Mouse (Mus musculus) neural tube, embryonic 10.5 days (tissue): Measurements from ENCODE around the gene Aak1.
A peak's percentile ranks its signal among the peaks of the same experiment; 100 is the strongest.

ENCODE experiments used
- DNase-seq: peaks from one replicate; pipeline ENCODE4 v3.0.0-alpha.2; 2017; ENCODE audit warnings: low spot score; ENCODE audit errors: extremely low spot score

Gene Aak1

DNA sequence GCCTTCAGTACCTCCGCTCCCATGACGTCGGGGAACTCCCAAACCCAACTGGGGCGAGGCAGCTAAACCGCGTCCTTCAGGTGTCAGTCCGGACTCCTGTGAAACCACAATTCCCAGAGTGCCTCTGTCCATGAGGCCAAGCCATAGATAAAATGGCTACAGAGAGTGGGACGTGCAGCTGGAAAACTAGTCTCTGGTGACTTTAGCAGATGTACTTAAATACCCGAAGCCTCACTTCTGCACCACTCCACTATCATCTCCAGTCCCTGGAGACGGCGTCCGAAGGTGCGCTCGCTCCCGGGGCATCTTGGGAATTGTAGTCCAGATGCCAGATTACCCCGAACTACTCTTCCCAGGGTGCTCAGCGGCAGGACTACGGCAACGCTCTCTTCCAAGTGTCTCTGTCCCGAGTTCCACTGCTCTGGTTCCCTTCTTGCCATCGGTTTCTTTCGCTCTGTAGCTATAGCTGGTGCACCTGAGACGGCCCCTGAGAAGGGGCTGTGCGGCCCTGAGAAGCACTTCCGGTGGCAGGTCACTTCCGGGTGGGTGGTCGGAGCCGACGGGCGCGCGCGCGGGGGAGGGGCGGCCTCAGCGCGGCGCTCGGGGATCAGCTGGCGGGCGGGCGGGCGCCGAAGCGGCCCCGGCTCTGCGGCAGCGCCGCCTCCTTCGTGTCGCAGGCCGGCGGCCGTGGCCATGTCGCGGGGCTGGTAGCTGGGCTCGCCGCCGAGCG lies at the start of gene Aak1:
Aak1 (plus strand) TSS at position 603 of the 730 bp plus-strand sequence.
- peak; percentile 96 for DNase-seq

- DNase-seq: no peak
These were observed 48.9 kb upstream of the Aak1 start for GRCm38 (mm10) chr6:86800467-86800866.

DNA sequence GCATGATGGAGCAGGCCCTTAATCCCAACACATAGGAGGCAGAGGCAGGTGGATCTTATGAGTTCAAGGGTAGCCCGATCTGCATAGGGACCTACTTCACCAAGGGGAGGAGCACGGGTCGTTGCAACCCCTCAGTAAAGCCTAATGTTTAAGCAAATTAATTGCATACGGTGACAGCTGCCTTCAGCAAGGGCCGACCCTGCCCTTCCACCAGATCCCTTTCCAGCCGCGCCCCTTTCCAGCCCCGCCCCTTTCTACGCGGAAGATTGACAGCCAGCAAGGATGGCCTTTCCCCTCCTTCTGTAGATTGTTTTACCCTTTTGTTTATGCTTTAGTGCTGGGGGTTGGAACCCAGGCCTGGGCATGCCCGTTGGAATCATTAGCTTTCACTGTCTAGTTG lies 47.9 kb upstream of the Aak1 start:
- no peak for DNase-seq

- no peak for DNase-seq
These were observed 44.7 kb upstream of the Aak1 start for GRCm38 (mm10) chr6:86804646-86805045.

DNA sequence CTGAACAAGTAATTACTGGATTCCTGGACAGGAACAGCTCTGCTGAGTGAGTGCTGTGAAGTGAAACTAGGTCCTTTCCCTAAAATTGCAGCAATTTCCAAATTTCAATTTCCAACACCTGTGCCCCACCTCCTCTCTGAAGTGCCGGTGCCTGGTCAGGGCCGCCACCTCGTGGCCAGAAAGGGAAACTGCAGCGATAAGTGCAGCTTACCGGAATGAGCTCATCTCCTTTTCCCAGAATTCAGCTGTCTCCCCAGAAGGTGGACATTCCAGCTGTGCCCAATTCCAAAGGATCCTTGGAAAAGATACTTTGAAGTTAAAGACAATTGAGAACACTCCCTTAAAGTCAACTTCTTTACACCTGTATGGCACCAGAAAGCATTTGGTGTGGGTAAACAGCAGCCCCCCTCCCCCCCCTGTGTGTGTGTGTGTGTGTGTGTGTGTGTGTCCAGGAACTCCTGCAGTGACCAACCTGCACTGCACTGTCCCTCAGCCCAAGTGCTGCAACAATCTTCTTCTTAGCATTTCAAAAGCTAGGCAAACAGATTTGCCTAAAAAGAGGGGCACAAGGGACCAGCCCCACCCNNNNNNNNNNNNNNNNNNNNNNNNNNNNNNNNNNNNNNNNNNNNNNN lies 42.7 kb upstream of the Aak1 start:
- DNase-seq: peak; percentile 69

DNA sequence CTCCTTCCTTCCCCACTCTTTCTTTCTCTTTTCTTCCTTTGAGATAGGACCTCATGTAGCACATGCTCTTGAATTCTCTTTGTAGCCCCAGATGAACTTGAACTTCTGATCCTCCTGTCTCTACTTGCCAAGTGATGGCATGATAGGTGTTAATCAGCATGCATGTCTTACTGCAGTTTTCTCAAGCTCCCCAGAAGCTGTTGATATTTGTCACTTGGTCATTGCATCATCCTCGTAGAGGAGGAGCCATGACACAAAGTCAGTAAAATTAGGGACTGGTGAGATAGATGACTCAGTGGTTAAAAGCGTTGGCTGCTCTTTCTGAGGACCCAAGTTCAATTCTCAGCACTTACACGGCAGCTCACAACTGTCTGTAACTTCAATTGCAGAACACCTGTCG lies 36.4 kb upstream of the Aak1 start:
- no peak for DNase-seq

DNA sequence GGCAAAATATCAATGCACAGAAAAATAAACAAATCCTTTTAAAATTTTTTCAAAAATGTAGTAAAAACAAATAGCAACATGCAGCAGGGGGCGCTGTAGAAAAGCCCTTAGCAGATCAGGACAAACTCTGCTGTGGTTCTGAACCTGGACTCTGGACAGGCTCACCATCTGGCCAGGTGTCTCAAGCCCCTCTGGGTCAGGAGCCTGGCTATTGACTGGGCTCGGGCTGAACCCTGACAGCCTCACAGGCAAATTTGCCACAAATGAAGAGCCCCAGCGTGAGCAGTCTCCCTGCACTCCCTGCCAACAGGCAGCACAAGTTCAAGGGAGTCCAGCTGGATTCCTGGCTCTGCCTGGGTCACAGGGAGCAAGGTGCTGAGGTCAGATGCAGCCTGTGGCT lies 36.0 kb upstream of the Aak1 start:
- no peak for DNase-seq

- DNase-seq: no peak
These were observed 34.4 kb upstream of the Aak1 start for GRCm38 (mm10) chr6:86814926-86815325.

DNA sequence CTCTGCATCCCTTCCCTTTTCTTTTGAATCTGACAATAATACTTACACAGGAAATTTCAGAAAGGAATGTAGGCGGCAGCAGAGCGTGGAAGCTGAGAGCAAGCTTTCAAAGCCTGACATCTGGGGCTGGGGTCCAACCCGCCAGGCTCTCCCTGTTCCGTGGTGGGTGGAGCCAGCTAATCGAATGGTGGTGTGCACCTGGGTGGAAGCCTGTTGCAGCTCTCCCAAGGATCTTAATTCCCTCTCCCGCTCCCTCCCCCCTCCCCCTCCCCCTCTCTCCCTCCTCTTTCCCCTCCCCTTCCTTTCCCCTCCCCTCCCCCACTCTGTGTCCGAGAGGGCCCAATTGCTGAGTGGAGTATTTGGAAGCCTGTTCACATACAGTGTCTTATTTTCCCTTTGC lies 33.9 kb upstream of the Aak1 start:
- DNase-seq: peak; percentile 34

DNA sequence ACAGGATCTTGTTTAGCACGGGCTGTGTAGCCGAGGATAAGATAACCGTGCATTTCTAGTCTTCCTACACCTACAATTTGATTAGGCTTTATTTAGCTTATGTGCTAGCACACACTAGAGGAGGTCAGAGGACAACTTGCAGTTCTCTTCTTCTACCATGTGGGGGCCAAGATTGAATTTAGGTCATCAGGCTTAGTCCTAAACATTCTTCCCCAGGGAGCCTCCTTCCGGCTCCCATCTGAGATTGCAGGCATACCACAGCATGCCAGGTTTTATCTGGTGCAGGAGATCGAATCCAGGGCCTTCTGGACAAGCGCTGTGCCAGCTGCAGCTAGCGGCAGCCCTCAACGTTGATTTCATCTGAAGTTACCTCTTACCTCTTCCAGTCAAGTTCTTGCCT lies 32.7 kb upstream of the Aak1 start:
- no peak for DNase-seq

GRCm38 (mm10) chr6:86818914-86819313 lies 30.4 kb upstream of the Aak1 start:
- no peak for DNase-seq

GRCm38 (mm10) chr6:86819926-86820325 lies 29.4 kb upstream of the Aak1 start:
- DNase-seq: no peak

- DNase-seq: no peak
These were observed 28.6 kb upstream of the Aak1 start for GRCm38 (mm10) chr6:86820690-86821089.

- no peak for DNase-seq
These were observed 26.8 kb upstream of the Aak1 start for GRCm38 (mm10) chr6:86822285-86823050.

DNA sequence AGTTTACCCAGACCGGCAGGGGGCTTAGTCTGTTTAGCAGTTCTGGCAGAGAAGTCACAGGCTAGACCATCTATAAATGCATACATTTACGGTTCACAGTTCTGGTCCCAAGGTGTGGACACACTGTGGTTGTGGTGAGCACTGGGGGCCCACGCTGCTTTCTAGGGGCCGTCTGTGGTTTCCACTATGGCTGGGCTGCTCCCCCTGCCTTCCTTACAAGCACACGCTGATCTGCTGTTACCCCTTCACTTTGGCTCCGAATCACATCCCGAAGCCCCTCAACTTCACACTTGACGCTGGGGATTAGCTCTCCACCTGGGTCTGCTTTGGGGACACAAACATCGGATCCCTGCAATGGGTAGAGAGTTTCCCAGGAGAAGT lies 26.3 kb upstream of the Aak1 start:
- no peak for DNase-seq

GRCm38 (mm10) chr6:86823824-86824223 lies 25.5 kb upstream of the Aak1 start:
- DNase-seq: no peak

DNA sequence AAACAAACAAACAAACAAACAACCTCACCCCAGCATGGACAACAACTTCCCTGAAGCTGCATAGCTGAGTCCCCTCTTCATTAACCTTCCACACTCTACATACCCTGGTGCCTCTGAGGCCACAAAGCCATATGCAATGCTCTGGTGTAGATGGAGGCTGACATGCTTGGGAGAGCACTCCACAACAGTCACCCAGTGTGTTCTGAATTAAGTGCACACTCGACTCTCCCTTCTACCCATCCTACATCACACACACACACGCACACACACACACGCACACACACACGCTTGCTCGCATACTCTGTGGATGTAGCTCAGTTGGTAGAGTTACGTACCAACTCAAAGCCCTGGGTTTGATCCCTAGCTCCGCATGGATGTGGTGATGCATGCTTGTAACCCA lies 24.9 kb upstream of the Aak1 start:
- no peak for DNase-seq

GRCm38 (mm10) chr6:86827432-86827831 lies 21.9 kb upstream of the Aak1 start:
- DNase-seq: no peak

DNA sequence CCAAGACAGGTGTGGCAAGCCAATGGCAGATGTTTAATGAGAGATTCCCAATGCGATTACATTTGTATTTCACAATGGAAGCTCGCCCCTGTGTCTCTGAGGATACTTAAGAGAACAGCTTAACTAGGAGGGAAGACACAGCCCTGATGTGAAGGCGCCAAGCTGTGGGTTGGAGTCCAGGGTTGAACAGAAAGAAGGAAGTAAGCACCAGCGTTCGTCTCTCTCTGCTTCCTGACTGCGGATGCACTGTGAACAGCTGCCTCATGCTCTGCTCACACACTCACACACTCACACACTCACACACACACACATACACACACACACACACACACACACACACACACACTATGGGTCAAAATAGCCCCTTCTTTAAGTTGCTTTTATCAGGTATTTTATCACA lies 19.5 kb upstream of the Aak1 start:
- no peak for DNase-seq

DNA sequence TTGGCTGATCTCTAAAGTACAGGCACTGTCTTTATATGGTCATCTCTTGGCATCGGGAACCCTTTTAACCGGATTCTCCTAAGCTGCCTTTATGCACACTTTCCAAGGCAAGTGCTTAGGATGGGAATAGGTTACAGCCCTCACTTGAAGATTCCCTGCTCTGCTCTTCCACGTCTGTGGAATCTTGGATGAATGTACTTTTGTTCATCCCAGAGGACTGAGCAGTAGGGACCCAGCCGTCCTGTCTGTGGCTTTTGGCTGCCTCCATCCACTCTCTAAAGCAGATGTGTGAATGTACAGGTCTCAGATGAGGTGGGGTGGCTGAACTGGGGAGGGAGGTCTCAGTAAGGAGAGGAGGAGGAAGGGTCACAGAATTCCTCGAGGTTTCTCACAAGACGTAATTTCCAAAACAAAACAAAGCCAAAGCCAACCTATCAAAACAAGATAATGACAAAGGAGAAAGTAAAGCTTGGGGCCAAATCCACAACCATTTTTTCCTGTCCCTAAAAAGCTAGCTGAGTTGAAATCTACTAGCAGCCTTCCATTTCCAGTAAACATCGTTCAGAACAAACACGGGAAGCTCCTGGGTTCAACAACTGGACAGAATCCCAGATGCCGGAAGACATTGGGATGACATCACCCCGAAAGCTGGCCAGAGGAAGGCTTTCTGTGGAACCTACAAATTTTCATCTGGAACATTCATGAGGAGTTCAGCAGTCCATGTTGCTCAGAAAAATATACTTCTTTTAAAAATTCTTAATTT lies 18.4 kb upstream of the Aak1 start:
- no peak for DNase-seq

DNA sequence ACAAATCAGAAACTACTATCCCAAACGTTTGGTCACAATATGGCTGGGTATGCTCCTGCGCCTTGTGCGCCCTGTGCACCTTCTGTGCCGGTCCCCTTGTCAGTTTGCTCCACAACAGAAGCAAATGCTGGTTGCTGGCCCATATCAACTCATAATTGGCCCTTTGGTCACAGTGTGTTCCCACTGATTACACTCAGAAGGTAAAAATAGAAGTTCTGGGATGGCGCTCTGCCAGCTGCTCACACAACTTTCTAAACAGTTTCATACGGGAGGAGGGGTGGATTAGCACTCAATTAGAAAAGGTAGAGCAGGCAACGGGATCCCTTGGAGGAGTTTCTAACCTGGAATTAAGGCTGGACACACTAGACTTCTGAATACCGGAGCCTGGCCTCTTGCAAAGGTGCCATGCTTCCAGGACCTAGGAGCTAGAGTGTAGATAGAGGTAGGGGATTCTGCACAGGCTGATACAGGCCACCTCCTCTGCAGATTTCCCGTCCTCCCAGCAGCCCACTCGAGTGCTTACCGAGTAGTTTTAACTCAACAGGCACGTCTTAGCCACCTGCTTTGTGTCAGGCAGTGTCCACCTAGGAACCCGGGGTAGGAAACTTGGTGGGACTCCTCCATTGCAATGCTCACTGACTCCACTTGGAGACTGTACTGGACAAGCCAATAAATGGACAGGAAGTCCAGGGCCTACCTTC lies 16.4 kb upstream of the Aak1 start:
- no peak for DNase-seq
